Mouse (Mus musculus): ENCODE results near the gene Usp9x. TPM values are rescaled to one million over a fixed set of nuclear protein-coding genes. Genes with fewer than 3 reads are reported as not detected.
A peak's percentile ranks its signal among the peaks of the same experiment; 100 is the strongest.

The Usp9x gene
- 44.6 and 47.8 TPM in 2 replicates for polyA plus RNA-seq (2015; fragmentation: Nextera tagmentation; extraction: Ambion mirVana)

GRCm38 (mm10) chrX:13071241-13071775 is at the start of gene Usp9x:
Gene Usp9x (plus strand): TSS chrX:13071498.
- Histone ChIP-seq H3K4me1 (replicated peaks) (peaks cover 7% of the 10 kb centered on the region; the same call in 1 of the 2 replicates), H3K9me3 (no peaks in the 10 kb centered on the region), H3K4me2 (replicated peaks) (peak within 1 kb of the TSS; percentile 56), H3K36me3 (no peaks in the 10 kb centered on the region), H3K4me3 (replicated peaks) (peak within 1 kb of the TSS; percentile 75), H3K27ac (peak within 1 kb of the TSS; percentile 96), H3K27me3 (no peaks in the 10 kb centered on the region), H3K9ac (replicated peaks) (peak within 1 kb of the TSS; percentile 91)
- peak; percentile 94 for ATAC-seq
- WGBS: 17% methylated on average over 33 of the region's 36 CpGs

- Histone ChIP-seq H3K4me1 (replicated peaks) (no peaks in the 10 kb centered on the region), H3K4me3 (replicated peaks) (no peak overlapping the region), H3K36me3 (no peaks in the 10 kb centered on the region), H3K4me2 (replicated peaks) (no peak overlapping the region), H3K9ac (replicated peaks) (no peak overlapping the region), H3K27me3 (no peaks in the 10 kb centered on the region), H3K9me3 (no peaks in the 10 kb centered on the region), H3K27ac (no peak overlapping the region)
- 85% methylated on average over 5 of the region's 5 CpGs for WGBS
- ATAC-seq: no peak
Measured at GRCm38 (mm10) chrX:13022547-13023310, 48.6 kb upstream of the Usp9x start.

- H3K4me3 ChIP-seq (replicated peaks): no peak overlapping the region
- H3K4me2 ChIP-seq (replicated peaks): no peak overlapping the region
- H3K9me3 ChIP-seq: no peaks in the 10 kb centered on the region
- H3K27ac ChIP-seq: no peak overlapping the region
- H3K27me3 ChIP-seq: no peaks in the 10 kb centered on the region
- no peaks in the 10 kb centered on the region for H3K4me1 ChIP-seq (replicated peaks)
- H3K9ac ChIP-seq (replicated peaks): no peak overlapping the region
- no peak for ATAC-seq
- no peaks in the 10 kb centered on the region for H3K36me3 ChIP-seq
- 85% methylated on average over 1 of the region's 1 CpGs for WGBS
Measured at GRCm38 (mm10) chrX:13024539-13025202, 46.6 kb upstream of the Usp9x start.

DNA sequence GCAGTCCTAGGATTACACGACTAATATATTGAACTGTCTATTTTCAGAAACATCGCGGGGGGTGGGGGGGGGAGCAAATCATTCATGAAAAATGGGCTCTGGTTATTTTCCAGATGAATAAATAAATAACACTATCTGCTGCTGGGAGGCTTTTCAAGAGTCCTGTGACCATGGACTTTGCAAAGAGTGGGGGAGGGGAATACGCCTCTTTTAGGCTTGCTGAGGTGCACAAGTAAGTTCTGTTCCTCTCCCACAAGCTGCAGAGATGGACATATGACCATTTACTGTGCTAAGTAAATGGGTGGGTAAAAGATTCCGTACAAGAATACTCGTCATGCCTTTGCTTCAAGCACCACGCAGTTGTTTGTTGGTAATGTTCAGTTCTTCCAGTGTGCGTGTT is 46.0 kb upstream of the Usp9x start:
- ATAC-seq: no peak
- H3K9ac ChIP-seq (replicated peaks): no peak overlapping the region
- H3K9me3 ChIP-seq: no peaks in the 10 kb centered on the region
- no peak overlapping the region for H3K4me3 ChIP-seq (replicated peaks)
- no peaks in the 10 kb centered on the region for H3K4me1 ChIP-seq (replicated peaks)
- 82% methylated on average over 8 of the region's 8 CpGs for WGBS
- H3K27me3 ChIP-seq: no peaks in the 10 kb centered on the region
- no peak overlapping the region for H3K4me2 ChIP-seq (replicated peaks)
- no peak overlapping the region for H3K27ac ChIP-seq
- no peaks in the 10 kb centered on the region for H3K36me3 ChIP-seq

DNA sequence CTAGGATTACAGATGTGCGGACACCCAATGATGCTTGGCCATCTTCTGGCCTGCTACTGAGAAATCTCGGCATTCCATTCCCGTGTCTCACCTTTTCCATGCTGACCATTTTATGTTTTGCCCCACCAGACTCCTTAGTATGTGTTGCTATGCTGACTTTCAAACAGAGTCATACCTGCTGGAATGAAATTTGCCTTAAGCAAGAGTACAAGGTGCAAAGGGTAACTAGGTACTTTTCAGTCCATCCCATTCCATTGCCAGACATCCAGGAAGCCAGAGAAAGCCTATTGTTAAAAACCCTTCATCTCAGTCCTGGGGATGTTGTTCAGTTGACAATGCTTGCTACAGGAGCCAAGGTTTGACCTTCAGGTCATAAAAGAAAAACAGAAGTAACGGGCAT is 43.1 kb upstream of the Usp9x start:
- no peak overlapping the region for H3K4me2 ChIP-seq (replicated peaks)

GRCm38 (mm10) chrX:13029996-13030395 is 41.3 kb upstream of the Usp9x start:
- no peak overlapping the region for H3K9ac ChIP-seq (replicated peaks)
- no peaks in the 10 kb centered on the region for H3K9me3 ChIP-seq
- no peak overlapping the region for H3K27ac ChIP-seq
- 92% methylated on average over 6 of the region's 6 CpGs for WGBS
- no peaks in the 10 kb centered on the region for H3K36me3 ChIP-seq
- H3K4me1 ChIP-seq (replicated peaks): no peaks in the 10 kb centered on the region
- H3K27me3 ChIP-seq: no peaks in the 10 kb centered on the region
- no peak overlapping the region for H3K4me2 ChIP-seq (replicated peaks)
- H3K4me3 ChIP-seq (replicated peaks): no peak overlapping the region
- no peak for ATAC-seq

More for the DNA sequence above, 43.1 kb upstream of the Usp9x start:
- Histone ChIP-seq H3K4me1 (replicated peaks) (no peaks in the 10 kb centered on the region), H3K36me3 (no peaks in the 10 kb centered on the region), H3K9ac (replicated peaks) (no peak overlapping the region), H3K27me3 (no peaks in the 10 kb centered on the region), H3K27ac (no peak overlapping the region), H3K4me3 (replicated peaks) (no peak overlapping the region), H3K9me3 (no peaks in the 10 kb centered on the region)
- WGBS: 89% methylated on average over 4 of the region's 4 CpGs
- no peak for ATAC-seq

DNA sequence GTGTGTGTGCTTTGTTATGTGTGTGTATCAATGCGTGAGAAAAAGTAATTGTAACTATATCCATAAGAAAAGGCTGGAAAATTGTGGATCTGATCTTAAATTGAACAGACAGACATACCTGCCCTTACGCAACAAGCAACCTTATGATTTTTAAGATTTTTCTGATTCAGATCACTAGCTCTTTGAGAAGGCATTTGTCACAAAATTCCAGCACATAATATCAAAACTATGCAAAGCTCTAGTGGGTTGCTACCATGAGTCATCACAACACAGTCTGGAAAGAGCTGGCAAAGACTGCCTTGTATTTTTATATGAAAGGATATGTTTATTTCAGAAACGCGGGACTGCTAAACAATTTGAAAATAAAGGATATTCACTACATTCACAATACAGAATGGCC is 34.2 kb upstream of the Usp9x start:
- no peaks in the 10 kb centered on the region for H3K36me3 ChIP-seq
- 93% methylated on average over 4 of the region's 4 CpGs for WGBS

GRCm38 (mm10) chrX:13039211-13039610 is 32.1 kb upstream of the Usp9x start:
- H3K27me3 ChIP-seq: no peaks in the 10 kb centered on the region; the same call in 1 of the 2 replicates
- WGBS: 39% methylated on average over 3 of the region's 3 CpGs
- ATAC-seq: no peak

More for the DNA sequence above, 34.2 kb upstream of the Usp9x start:
- H3K9ac ChIP-seq (replicated peaks): no peak overlapping the region
- H3K27ac ChIP-seq: no peak overlapping the region
- H3K4me1 ChIP-seq (replicated peaks): no peaks in the 10 kb centered on the region
- H3K9me3 ChIP-seq: no peaks in the 10 kb centered on the region
- H3K27me3 ChIP-seq: no peaks in the 10 kb centered on the region
- no peak overlapping the region for H3K4me3 ChIP-seq (replicated peaks)
- no peak overlapping the region for H3K4me2 ChIP-seq (replicated peaks)
- no peak for ATAC-seq

DNA sequence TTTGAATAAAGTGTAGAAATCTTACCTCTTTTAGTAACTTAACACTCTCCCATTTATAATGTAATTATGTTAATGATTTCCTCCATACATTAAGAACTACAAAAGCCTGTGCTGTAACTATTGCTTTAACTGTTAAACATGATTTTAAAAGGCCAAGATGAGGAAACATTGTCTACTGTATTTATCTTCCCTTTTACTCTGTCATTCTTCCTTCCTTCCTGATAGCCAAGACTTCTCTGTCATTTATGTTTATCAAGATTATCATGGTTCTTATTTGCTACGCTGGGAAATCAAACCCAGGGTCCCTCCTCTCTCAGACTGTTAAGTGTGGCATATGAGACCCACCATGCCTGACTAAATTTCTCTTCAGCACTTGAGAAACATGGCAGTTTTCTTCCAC is 30.9 kb upstream of the Usp9x start:
- no peaks in the 10 kb centered on the region for H3K36me3 ChIP-seq
- H3K4me3 ChIP-seq (replicated peaks): no peak overlapping the region
- no peak overlapping the region for H3K4me2 ChIP-seq (replicated peaks)
- H3K4me1 ChIP-seq (replicated peaks): 0 out of 2 replicates have a peak, but pooled peaks cover 4% of the 10 kb centered on the region
- H3K9me3 ChIP-seq: no peaks in the 10 kb centered on the region
- no peak for ATAC-seq
- no peaks in the 10 kb centered on the region; the same call in 1 of the 2 replicates for H3K27me3 ChIP-seq
- H3K9ac ChIP-seq (replicated peaks): no peak overlapping the region
- H3K27ac ChIP-seq: no peak overlapping the region
- WGBS: 44% methylated on average over 1 of the region's 1 CpGs

More at GRCm38 (mm10) chrX:13039211-13039610, 32.1 kb upstream of the Usp9x start:
- Histone ChIP-seq H3K4me2 (replicated peaks) (no peak overlapping the region), H3K27ac (no peak overlapping the region), H3K4me1 (replicated peaks) (0 out of 2 replicates have a peak, but pooled peaks cover 4% of the 10 kb centered on the region), H3K9ac (replicated peaks) (no peak overlapping the region), H3K9me3 (no peaks in the 10 kb centered on the region), H3K36me3 (no peaks in the 10 kb centered on the region), H3K4me3 (replicated peaks) (no peak overlapping the region)

- peak; percentile 99 for ATAC-seq
- H3K9me3 ChIP-seq: no peaks in the 10 kb centered on the region
- peak overlapping the region; percentile 47 for H3K4me3 ChIP-seq (replicated peaks)
- no peaks in the 10 kb centered on the region; the same call in 1 of the 2 replicates for H3K27me3 ChIP-seq
- WGBS: 9% methylated on average over 33 of the region's 35 CpGs
- H3K9ac ChIP-seq (replicated peaks): peak overlapping the region; percentile 65
- H3K27ac ChIP-seq: peak overlapping the region; percentile 91
- 0 out of 2 replicates have a peak, but pooled peaks cover 4% of the 10 kb centered on the region for H3K4me1 ChIP-seq (replicated peaks)
- H3K4me2 ChIP-seq (replicated peaks): peak overlapping the region; percentile 54
- no peaks in the 10 kb centered on the region for H3K36me3 ChIP-seq
Measured at GRCm38 (mm10) chrX:13041630-13042129, 29.6 kb upstream of the Usp9x start.

DNA sequence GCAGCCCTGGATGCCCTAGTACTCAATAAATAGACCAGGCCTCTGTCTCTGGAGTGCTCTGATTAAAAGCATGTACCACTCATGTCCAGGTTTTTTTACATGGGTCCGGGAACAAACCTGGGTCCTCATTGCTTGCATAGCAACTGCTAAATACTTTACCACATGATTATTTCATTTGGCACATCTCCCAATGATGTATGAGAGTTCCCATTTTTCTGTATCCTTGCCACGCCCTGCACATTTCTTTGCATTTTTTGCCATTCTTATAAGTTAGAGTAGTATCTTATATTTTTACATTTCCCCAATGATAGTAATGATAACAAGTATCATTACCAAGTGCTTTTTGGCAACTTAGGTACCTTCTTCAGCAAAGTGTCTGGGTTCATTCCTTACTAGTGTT is 27.5 kb upstream of the Usp9x start:
- Histone ChIP-seq H3K36me3 (no peaks in the 10 kb centered on the region), H3K4me3 (replicated peaks) (no peak overlapping the region), H3K4me1 (replicated peaks) (peaks cover 11% of the 10 kb centered on the region; the same call in 1 of the 2 replicates), H3K27me3 (no peaks in the 10 kb centered on the region; the same call in 1 of the 2 replicates), H3K9me3 (no peaks in the 10 kb centered on the region), H3K9ac (replicated peaks) (no peak overlapping the region), H3K27ac (no peak overlapping the region), H3K4me2 (replicated peaks) (no peak overlapping the region)
- no peak for ATAC-seq
- 88% methylated on average over 2 of the region's 2 CpGs for WGBS

GRCm38 (mm10) chrX:13044666-13045065 is 26.6 kb upstream of the Usp9x start:
- Histone ChIP-seq H3K4me3 (replicated peaks) (no peak overlapping the region), H3K4me1 (replicated peaks) (peaks cover 11% of the 10 kb centered on the region; the same call in 1 of the 2 replicates), H3K27ac (no peak overlapping the region), H3K4me2 (replicated peaks) (no peak overlapping the region), H3K9me3 (no peaks in the 10 kb centered on the region), H3K9ac (replicated peaks) (no peak overlapping the region), H3K27me3 (no peaks in the 10 kb centered on the region; the same call in 1 of the 2 replicates), H3K36me3 (no peaks in the 10 kb centered on the region)
- 90% methylated on average over 5 of the region's 5 CpGs for WGBS
- ATAC-seq: no peak

All from midbrain, embryonic 13.5 days (tissue).